In the genomic region with DNA sequence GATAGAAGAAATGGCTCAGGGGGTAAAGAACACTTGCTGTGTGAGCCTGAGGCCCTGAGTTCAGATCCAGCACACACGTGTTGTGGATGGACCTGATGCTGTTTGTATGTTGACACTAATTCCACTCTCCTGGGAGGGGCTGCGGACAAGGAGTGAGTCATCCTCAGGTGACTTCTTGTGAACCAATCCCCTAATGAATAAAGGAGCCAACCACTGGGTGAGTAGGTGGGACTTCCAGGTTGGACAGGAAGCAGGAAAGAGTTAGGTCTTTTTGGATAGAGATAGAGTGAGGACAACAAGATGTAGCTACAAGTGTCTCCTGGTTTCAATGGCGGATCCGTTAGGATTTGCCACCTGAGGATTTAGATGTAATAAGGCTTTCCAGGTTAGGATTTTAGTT, we compare ENCODE assay signal across 12 mouse cellular contexts. TPM values are rescaled to one million over a fixed set of nuclear protein-coding genes. Genes with fewer than 3 reads are reported as not detected.
"Had no signal": no experiment of that assay in that cellular context is flagged by ENCODE, and none has a peak within 500 bp of the region (broad histone marks: within the 10 kb centered on the region; RNA-seq: fewer than 3 reads in every experiment).

No protein-coding gene starts in this region.

- H3K27ac ChIP-seq: limb, embryonic 15.5 days; liver, embryonic 14.5 days; midbrain, embryonic 12.5 days; neural tube, embryonic 13.5 days; stomach, postnatal 0 days had no signal

- H3K9ac ChIP-seq: limb, embryonic 15.5 days; liver, embryonic 14.5 days; midbrain, embryonic 12.5 days; neural tube, embryonic 13.5 days had no signal

- H3K4me3 ChIP-seq: left cerebral cortex, adult 2 months; limb, embryonic 15.5 days; midbrain, embryonic 12.5 days; neural tube, embryonic 13.5 days had no signal

- ATAC-seq: midbrain, embryonic 16.5 days had no signal

- H3K9me3 ChIP-seq: limb, embryonic 15.5 days; midbrain, embryonic 12.5 days; neural tube, embryonic 13.5 days had no signal

- H3K27me3 ChIP-seq: limb, embryonic 15.5 days; midbrain, embryonic 12.5 days; neural tube, embryonic 13.5 days had no signal

- H3K36me3 ChIP-seq: limb, embryonic 15.5 days; midbrain, embryonic 12.5 days; neural tube, embryonic 13.5 days had no signal

- DNase-seq: kidney, postnatal 10 days; kidney, postnatal 4 days; lung, adult 18-20 months; thymus, postnatal 4 days had no signal

- H3K4me1 ChIP-seq: limb, embryonic 15.5 days; midbrain, embryonic 12.5 days; neural tube, embryonic 13.5 days had no signal

RNA-seq across cellular contexts. Expression of a gene that starts 45.2 kb away (rescaled TPM):
- total RNA-seq: megakaryocyte-erythroid progenitor cell, adult 5-6 weeks had no signal
